8 mouse cellular contexts compared by ENCODE assay signal in genomic region chr13:23500424-23501200, GRCm38 (mm10). TPM values are rescaled to one million over a fixed set of nuclear protein-coding genes. Genes with fewer than 3 reads are reported as not detected.
DNase-seq lines count a peak whose midpoint lies in the region; ATAC-seq and TF ChIP-seq lines count a peak whose summit lies in the region.

No protein-coding gene starts in this region.

- H3K4me3 ChIP-seq in kidney, postnatal 0 days (replicated peaks; ENCODE audit: low read depth, low read length), result no peak overlapping the region
- H3K4me3 ChIP-seq in liver, embryonic 14.5 days (ENCODE audit: insufficient read depth in 1 of 2, low read depth in 2 of 2, low read length in 2 of 2), result peak overlapping the region in 1 of 2 experiments; percentile 29; a peak in 2 of 4 replicates

- TF ChIP-seq EP300 in liver, embryonic 14.5 days (IDR thresholded peaks at IDR 0.05; ENCODE audit: low read depth), result no peak

- H3K9ac ChIP-seq in kidney, postnatal 0 days (ENCODE audit: low read depth, low read length), result no peak overlapping the region
- no peak overlapping the region for H3K9ac ChIP-seq in liver, embryonic 14.5 days (replicated peaks)

- no peak overlapping the region for H3K4me2 ChIP-seq in kidney, postnatal 0 days (ENCODE audit: low read length)
- peak overlapping the region; percentile 61 for H3K4me2 ChIP-seq in liver, embryonic 14.5 days (ENCODE audit: low read depth)

- H3K4me1 ChIP-seq in kidney, postnatal 0 days (replicated peaks; ENCODE audit: insufficient read depth, low read length), result 0 out of 2 replicates have a peak, but pooled peaks cover 4% of the 10 kb centered on the region
- H3K4me1 ChIP-seq in liver, embryonic 14.5 days (replicated peaks; ENCODE audit: control insufficient read depth in 2 of 2, insufficient read depth in 2 of 2, low read length in 1 of 2), result peaks cover 18 to 41% of the 10 kb centered on the region in 2 experiments

- no peaks in the 10 kb centered on the region for H3K27me3 ChIP-seq in kidney, postnatal 0 days (ENCODE audit: insufficient read depth, low read length)
- no peaks in the 10 kb centered on the region for H3K27me3 ChIP-seq in liver, embryonic 14.5 days (ENCODE audit: control insufficient read depth, insufficient read depth, low read length)

- no peak for TF ChIP-seq CTCF in kidney, postnatal 0 days (IDR thresholded peaks at IDR 0.05; ENCODE audit: low read depth)
- TF ChIP-seq CTCF in liver, embryonic 14.5 days (IDR thresholded peaks at IDR 0.05; ENCODE audit: low read depth), result no peak

- no peaks in the 10 kb centered on the region for H3K9me3 ChIP-seq in kidney, postnatal 0 days (replicated peaks; ENCODE audit: low read length)
- no peaks in the 10 kb centered on the region for H3K9me3 ChIP-seq in liver, embryonic 14.5 days (ENCODE audit: control insufficient read depth, low read length)

- DNase-seq in monocyte, adult 2 months (ENCODE audit: low read depth in 1 of 2, low spot score in 2 of 2), result peak; percentile 35 to 55
- DNase-seq in cerebellum, postnatal 10 days, result peak; percentile 59
- DNase-seq in frontal cortex, postnatal 36 days (ENCODE audit: low spot score in 2 of 2), result peak; percentile 88 to 90
- DNase-seq in kidney, postnatal 0 days (ENCODE audit: low spot score), result no peak
- peak; percentile 74 to 78 (median 76) for DNase-seq in liver, embryonic 14.5 days (ENCODE audit: low read depth in 3 of 3, low spot score in 3 of 3)
- DNase-seq in right cerebral cortex, adult 18-20 months, result peak; percentile 82

- ATAC-seq in monocyte, adult 5-6 weeks (replicated peaks; ENCODE audit: insufficient number of reproducible peaks, low FRiP score, low TSS enrichment, poor library complexity, severe bottlenecking), result no peak
- ATAC-seq in kidney, postnatal 0 days (replicated peaks; ENCODE audit: low FRiP score, low read depth), result 0 out of 2 replicates have a peak, but pooled peaks have one; percentile 58
- peak; percentile 83 for ATAC-seq in liver, embryonic 14.5 days (ENCODE audit: insufficient read depth)
- no peak for ATAC-seq in erythroid progenitor cell, adult 5-6 weeks (replicated peaks; ENCODE audit: low FRiP score, poor library complexity, severe bottlenecking)

- 4% methylated on average over 17 of the region's 17 CpGs for WGBS in kidney, postnatal 0 days
- WGBS in liver, embryonic 14.5 days (ENCODE audit: insufficient replicate concordance), result 0% methylated on average over 17 of the region's 17 CpGs

- H3K27ac ChIP-seq in kidney, postnatal 0 days, result no peak overlapping the region
- H3K27ac ChIP-seq in liver, embryonic 14.5 days, result no peak overlapping the region

- no peaks in the 10 kb centered on the region for H3K36me3 ChIP-seq in kidney, postnatal 0 days (ENCODE audit: insufficient read depth, low read length)
- no peaks in the 10 kb centered on the region for H3K36me3 ChIP-seq in liver, embryonic 14.5 days (replicated peaks; ENCODE audit: control insufficient read depth, insufficient read depth, low read depth)

RNA-seq across cellular contexts. Expression of gene Btn2a2, which starts 12.0 kb away (rescaled TPM):
- total RNA-seq in monocyte, adult 5-6 weeks (2017), result not detected in 3 replicates
- polyA plus RNA-seq in kidney, postnatal 0 days (2015; fragmentation: Nextera tagmentation; extraction: Ambion mirVana), result 0.13 and 0.28 TPM in 2 replicates
- polyA plus RNA-seq in liver, embryonic 14.5 days (2012; rRNA removed), result 0.01 TPM in 1 of 2 replicates, not detected in the other
- polyA plus RNA-seq in liver, embryonic 14.5 days (2014; fragmentation: Nextera tagmentation; extraction: Ambion mirVana), result not detected in 2 replicates
- total RNA-seq in erythroid progenitor cell, adult 5-6 weeks (2015; ENCODE audit: low replicate concordance), result not detected in 2 replicates
- total RNA-seq in erythroid progenitor cell, adult 5-6 weeks (2017; ENCODE audit: low replicate concordance), result not detected in 2 replicates

RNA-seq across cellular contexts. Expression of gene Hist1h4h, which starts 30.2 kb away (rescaled TPM):
- 24.5 to 149 TPM (median 46.4 TPM) in 3 replicates for total RNA-seq in monocyte, adult 5-6 weeks (2017)
- 7.6 and 8.3 TPM in 2 replicates for polyA plus RNA-seq in kidney, postnatal 0 days (2015; fragmentation: Nextera tagmentation; extraction: Ambion mirVana)
- polyA plus RNA-seq in liver, embryonic 14.5 days (2012; rRNA removed), result 8.6 and 24.1 TPM in 2 replicates
- polyA plus RNA-seq in liver, embryonic 14.5 days (2014; fragmentation: Nextera tagmentation; extraction: Ambion mirVana), result 5.3 and 6.1 TPM in 2 replicates
- 323 and 492 TPM in 2 replicates for total RNA-seq in erythroid progenitor cell, adult 5-6 weeks (2015; ENCODE audit: low replicate concordance)
- 3,110 and 3,215 TPM in 2 replicates for total RNA-seq in erythroid progenitor cell, adult 5-6 weeks (2017; ENCODE audit: low replicate concordance)

RNA-seq across cellular contexts. Expression of gene Hist1h2af, which starts 33.1 kb away (rescaled TPM):
- 1.4 to 11.6 TPM in 2 of 3 replicates, not detected in the other for total RNA-seq in monocyte, adult 5-6 weeks (2017)
- polyA plus RNA-seq in kidney, postnatal 0 days (2015; fragmentation: Nextera tagmentation; extraction: Ambion mirVana), result 3.3 and 4.9 TPM in 2 replicates
- 375 and 609 TPM in 2 replicates for polyA plus RNA-seq in liver, embryonic 14.5 days (2012; rRNA removed)
- polyA plus RNA-seq in liver, embryonic 14.5 days (2014; fragmentation: Nextera tagmentation; extraction: Ambion mirVana), result 14.2 and 17.4 TPM in 2 replicates
- total RNA-seq in erythroid progenitor cell, adult 5-6 weeks (2015; ENCODE audit: low replicate concordance), result 180 and 320 TPM in 2 replicates
- 7,936 and 7,993 TPM in 2 replicates for total RNA-seq in erythroid progenitor cell, adult 5-6 weeks (2017; ENCODE audit: low replicate concordance)

RNA-seq across cellular contexts. Expression of gene Hist1h3g, which starts 34.6 kb away (rescaled TPM):
- not detected in 3 replicates for total RNA-seq in monocyte, adult 5-6 weeks (2017)
- polyA plus RNA-seq in kidney, postnatal 0 days (2015; fragmentation: Nextera tagmentation; extraction: Ambion mirVana), result 3.9 and 4.0 TPM in 2 replicates
- polyA plus RNA-seq in liver, embryonic 14.5 days (2012; rRNA removed), result 48.1 and 52.5 TPM in 2 replicates
- 8.6 and 9.6 TPM in 2 replicates for polyA plus RNA-seq in liver, embryonic 14.5 days (2014; fragmentation: Nextera tagmentation; extraction: Ambion mirVana)
- total RNA-seq in erythroid progenitor cell, adult 5-6 weeks (2015; ENCODE audit: low replicate concordance), result 573 TPM in 2 replicates
- total RNA-seq in erythroid progenitor cell, adult 5-6 weeks (2017; ENCODE audit: low replicate concordance), result 250 and 889 TPM in 2 replicates

RNA-seq across cellular contexts. Expression of gene Btn1a1, which starts 34.9 kb away (rescaled TPM):
- not detected in 3 replicates for total RNA-seq in monocyte, adult 5-6 weeks (2017)
- 0.06 TPM in 1 of 2 replicates, not detected in the other for polyA plus RNA-seq in kidney, postnatal 0 days (2015; fragmentation: Nextera tagmentation; extraction: Ambion mirVana)
- 1.5 and 2.1 TPM in 2 replicates for polyA plus RNA-seq in liver, embryonic 14.5 days (2012; rRNA removed)
- 1.5 and 1.8 TPM in 2 replicates for polyA plus RNA-seq in liver, embryonic 14.5 days (2014; fragmentation: Nextera tagmentation; extraction: Ambion mirVana)
- 1.4 and 4.2 TPM in 2 replicates for total RNA-seq in erythroid progenitor cell, adult 5-6 weeks (2015; ENCODE audit: low replicate concordance)
- total RNA-seq in erythroid progenitor cell, adult 5-6 weeks (2017; ENCODE audit: low replicate concordance), result 0.90 and 1.4 TPM in 2 replicates

Comparison
In these comparisons a context has a peak if more than half of its experiments do, and no peak if none do; other contexts are left out.
1. ATAC-seq: peak in kidney, postnatal 0 days (single experiment) and liver, embryonic 14.5 days (single experiment); none in monocyte, adult 5-6 weeks (single experiment) and erythroid progenitor cell, adult 5-6 weeks (single experiment).
2. RNA of gene Hist1h2af, which starts 33.1 kb away (total RNA-seq): 180 to 7,993 TPM in erythroid progenitor cell, adult 5-6 weeks; 1.4 to 11.6 TPM in monocyte, adult 5-6 weeks; every median in the first group is over 10 times any median in the second.